Mouse (Mus musculus) midbrain, postnatal 0 days (tissue): ENCODE data around the gene Paqr8. TPM values are rescaled to one million over a fixed set of nuclear protein-coding genes. Genes with fewer than 3 reads are reported as not detected.

Experiments
- ATAC-seq: fragments of 200-750 bp; cut with Nextera tagmentation; 2 replicates; pipeline ENCODE4 v1.8.0; 2017; ENCODE audit warnings: moderate number of reproducible peaks, mild to moderate bottlenecking, moderate TSS enrichment, moderate library complexity; ENCODE audit not compliant: low FRiP score
- DNase-seq: peaks from one replicate; pipeline ENCODE4 v3.0.0-alpha.2; 2015; ENCODE audit warnings: low spot score
- H3K27ac ChIP-seq: fragments of 300-500 bp; sonication (generic); 2 replicates; pipeline ENCODE4 v1.5.1; 2014; ENCODE audit warnings: low read depth, mild to moderate bottlenecking, low read length, mixed read lengths
- H3K27me3 ChIP-seq: fragments of 300-500 bp; sonication (generic); 2 replicates; pipeline ENCODE4 v1.6.1; 2014; ENCODE audit warnings: low read length, control low read depth, mixed read lengths; ENCODE audit not compliant: insufficient read depth
- H3K36me3 ChIP-seq: fragments of 300-500 bp; sonication (generic); 2 replicates; pipeline ENCODE4 v1.6.1; 2014; ENCODE audit warnings: low read length, control low read depth, mixed read lengths; ENCODE audit not compliant: insufficient read depth
- H3K4me1 ChIP-seq: fragments of 300-500 bp; sonication (generic); 2 replicates; pipeline ENCODE4 v1.6.1; 2014; ENCODE audit warnings: mild to moderate bottlenecking, control low read depth, antibody characterized with exemption, low read length, mixed read lengths; ENCODE audit not compliant: insufficient read depth
- H3K4me2 ChIP-seq: fragments of 300-500 bp; sonication (generic); 2 replicates; pipeline ENCODE4 v1.6.1; 2014; ENCODE audit warnings: low read depth, mild to moderate bottlenecking, low read length, mixed read lengths; ENCODE audit not compliant: poor library complexity, severe bottlenecking
- H3K4me3 ChIP-seq: fragments of 300-500 bp; sonication (generic); 2 replicates; pipeline ENCODE4 v1.5.1; 2014; ENCODE audit warnings: low read depth, mild to moderate bottlenecking, low read length, moderate library complexity
- H3K9ac ChIP-seq: fragments of 300-500 bp; sonication (generic); replicated peaks from 2 replicates; pipeline ENCODE4 v1.6.1; 2014; ENCODE audit warnings: mild to moderate bottlenecking, low read length, moderate library complexity, mixed read lengths; ENCODE audit not compliant: poor library complexity, severe bottlenecking
- H3K9me3 ChIP-seq: fragments of 300-500 bp; sonication (generic); 2 replicates; pipeline ENCODE4 v1.6.1; 2016; ENCODE audit warnings: low read length, control low read depth
- CTCF ChIP-seq: IDR thresholded peaks from 2 replicates; pipeline ENCODE4 v1.5.1; 2016; ENCODE audit warnings: antibody characterized with exemption, mild to moderate bottlenecking
- WGBS: fragments of 180-500 bp; shearing (Covaris S2); extraction: QIAGEN DNeasy Blood & Tissue Kit; methylation state at CpG from one replicate; pipeline ENCODE4 v1.1.7; 2014; 5-methylcytosine and 5-hydroxymethylcytosine counted together
- polyA plus RNA-seq: library from polyadenylated mRNA; unstranded; fragments of >200 nt; fragmentation: Nextera tagmentation; extraction: Ambion mirVana; gene quantifications from 2 replicates; pipeline ENCODE4 v1.2.1, GENCODE M21; 2015
- total RNA-seq: library from RNA; depleted of rRNA; stranded (reverse); fragments of >200 nt; gene quantifications from 2 replicates; pipeline ENCODE4 v1.2.3, GENCODE M21; 2014

Gene Paqr8
- total and polyA plus RNA-seq, 2 experiments from 2014 or later, result 32.5 to 144 TPM

DNA sequence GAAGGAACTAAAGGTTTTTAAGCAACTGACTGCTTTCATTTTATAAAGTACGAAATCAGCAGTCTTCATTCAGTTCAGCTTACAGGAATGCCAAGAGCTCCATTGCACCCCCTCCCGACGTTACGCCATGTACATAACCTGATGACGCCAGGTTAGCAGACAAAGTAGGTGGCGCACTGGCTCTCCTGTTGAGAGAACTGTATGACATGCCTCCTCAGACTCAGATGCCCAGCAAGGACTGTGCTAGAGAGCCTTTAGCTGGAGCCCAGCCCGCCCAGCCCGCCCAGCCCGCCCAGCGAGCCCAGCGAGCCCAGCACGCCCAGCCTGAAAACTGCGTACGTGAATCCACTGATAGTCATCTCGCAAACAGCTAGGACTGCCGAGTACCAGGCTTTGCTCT, 49.7 kb downstream of the Paqr8 start:
- 64% methylated on average over 16 of the region's 16 CpGs for WGBS
- Histone ChIP-seq H3K36me3 (peaks cover 11% of the 10 kb centered on the region; the same call in 1 of the 2 replicates), H3K27ac (no peak overlapping the region), H3K9me3 (no peaks in the 10 kb centered on the region), H3K4me3 (no peak overlapping the region), H3K9ac (no peak overlapping the region), H3K4me1 (no peaks in the 10 kb centered on the region), H3K4me2 (no peak overlapping the region), H3K27me3 (no peaks in the 10 kb centered on the region)
- ATAC-seq (0 out of 2 replicates have a peak, but pooled peaks have one; percentile 14), DNase-seq (no peak)
- peak; percentile 20; the same call in 1 of the 2 replicates for TF ChIP-seq CTCF

DNA sequence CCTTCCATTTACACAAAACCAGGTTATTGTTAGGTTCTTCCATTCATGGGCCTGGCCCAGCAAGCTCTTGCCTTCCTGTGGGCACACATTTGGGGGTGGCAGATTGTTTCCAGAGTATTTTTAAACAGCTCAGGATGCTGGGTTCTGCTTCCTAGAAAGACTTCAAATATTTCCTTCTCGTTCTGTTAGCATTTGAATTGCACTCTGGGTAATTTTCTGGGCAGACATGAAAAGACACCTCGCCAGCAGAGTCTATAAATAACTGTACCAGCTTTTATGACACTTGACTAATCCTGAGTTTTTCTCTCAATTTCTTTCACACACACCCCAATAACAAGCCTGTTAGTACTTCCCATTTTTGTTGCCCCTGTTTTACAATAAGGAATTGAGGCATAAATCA, 50.9 kb downstream of the Paqr8 start:
- no peak overlapping the region for H3K27ac ChIP-seq
- peaks cover 7% of the 10 kb centered on the region; the same call in 1 of the 2 replicates for H3K36me3 ChIP-seq
- no peak for DNase-seq
- TF ChIP-seq CTCF, result no peak
- H3K4me1 ChIP-seq, result no peaks in the 10 kb centered on the region
- no peak overlapping the region for H3K4me2 ChIP-seq
- no peak for ATAC-seq
- H3K4me3 ChIP-seq, result no peak overlapping the region
- no peaks in the 10 kb centered on the region for H3K27me3 ChIP-seq
- no peaks in the 10 kb centered on the region for H3K9me3 ChIP-seq
- 57% methylated on average over 2 of the region's 2 CpGs for WGBS
- H3K9ac ChIP-seq, result no peak overlapping the region

GRCm38 (mm10) chr1:20941857-20942256, 51.5 kb downstream of the Paqr8 start:
- WGBS, result 86% methylated on average over 7 of the region's 7 CpGs
- Histone ChIP-seq H3K9me3 (no peaks in the 10 kb centered on the region), H3K27ac (no peak overlapping the region), H3K4me2 (no peak overlapping the region), H3K9ac (no peak overlapping the region), H3K4me3 (no peak overlapping the region), H3K36me3 (0 out of 2 replicates have a peak, but pooled peaks cover 2% of the 10 kb centered on the region), H3K27me3 (no peaks in the 10 kb centered on the region), H3K4me1 (no peaks in the 10 kb centered on the region)
- DNase-seq (no peak), ATAC-seq (no peak)
- TF ChIP-seq CTCF, result no peak

DNA sequence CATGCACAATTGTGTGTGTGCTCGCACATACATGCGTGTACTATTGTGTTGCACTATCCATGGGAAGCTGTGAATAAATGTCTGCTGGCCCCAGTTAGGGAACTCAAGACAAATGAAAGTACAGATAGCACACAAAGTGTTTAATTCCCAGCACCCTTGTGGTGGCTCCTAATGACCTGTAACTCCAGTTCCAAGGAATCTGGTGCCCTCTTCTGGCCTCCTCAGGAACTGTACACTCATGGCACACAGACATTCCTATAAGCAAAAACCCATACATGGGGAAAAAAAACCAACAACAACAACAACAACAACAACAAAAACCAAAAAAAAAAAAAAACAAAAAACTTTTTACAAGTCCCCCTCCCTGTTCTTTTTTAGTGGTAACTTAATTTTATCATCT, 52.6 kb downstream of the Paqr8 start:
- no peak overlapping the region for H3K4me3 ChIP-seq
- no peaks in the 10 kb centered on the region for H3K4me1 ChIP-seq
- H3K36me3 ChIP-seq, result no peaks in the 10 kb centered on the region
- DNase-seq, result no peak
- TF ChIP-seq CTCF, result peak; percentile 29; the same call in 1 of the 2 replicates
- no peaks in the 10 kb centered on the region for H3K9me3 ChIP-seq
- no peak overlapping the region for H3K4me2 ChIP-seq
- H3K9ac ChIP-seq, result no peak overlapping the region
- 98% methylated on average over 2 of the region's 2 CpGs for WGBS
- H3K27ac ChIP-seq, result no peak overlapping the region
- ATAC-seq, result 0 out of 2 replicates have a peak, but pooled peaks have one; percentile 10
- H3K27me3 ChIP-seq, result no peaks in the 10 kb centered on the region

DNA sequence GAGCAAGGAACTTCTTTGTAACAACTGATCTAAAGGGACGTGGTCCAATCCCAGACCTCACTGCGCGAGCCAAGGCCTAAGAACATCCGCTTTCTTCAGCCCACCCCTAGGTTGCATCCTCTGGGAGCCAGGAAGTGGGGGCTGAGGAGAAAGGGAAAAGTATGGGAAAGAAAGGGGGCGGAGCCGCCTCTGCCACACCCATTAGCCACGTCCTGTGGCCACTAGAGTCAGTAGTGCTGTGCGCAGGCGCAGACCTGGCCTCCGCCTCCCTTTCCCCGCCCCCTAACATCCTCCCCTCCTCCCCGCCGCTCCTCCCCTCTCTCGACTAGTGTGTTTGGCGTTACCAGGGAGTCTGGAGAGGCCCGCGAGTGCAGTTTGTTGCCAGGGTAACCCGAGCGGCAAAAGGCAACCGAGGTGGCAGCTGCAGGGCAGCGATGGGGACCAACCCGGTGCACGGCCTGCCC, 60.9 kb downstream of the Paqr8 start, which contains the start of gene Efhc1:
Gene Efhc1, plus strand, starts transcription at position 327 of the 464 bp plus-strand sequence.
- H3K36me3 ChIP-seq, result no peaks in the 10 kb centered on the region
- H3K27ac ChIP-seq, result peak within 1 kb of the TSS; percentile 81
- WGBS, result 2% methylated on average over 22 of the region's 23 CpGs
- DNase-seq (peak; percentile 97), ATAC-seq (peak; percentile 98)
- H3K4me1 ChIP-seq, result no peaks in the 10 kb centered on the region
- H3K4me2 ChIP-seq, result peak within 1 kb of the TSS; percentile 73
- no peaks in the 10 kb centered on the region for H3K27me3 ChIP-seq
- H3K9ac ChIP-seq, result peak within 1 kb of the TSS; percentile 72
- peak; percentile 13; the same call in 1 of the 2 replicates for TF ChIP-seq CTCF
- H3K4me3 ChIP-seq, result peak within 1 kb of the TSS; percentile 50
- no peaks in the 10 kb centered on the region for H3K9me3 ChIP-seq

DNA sequence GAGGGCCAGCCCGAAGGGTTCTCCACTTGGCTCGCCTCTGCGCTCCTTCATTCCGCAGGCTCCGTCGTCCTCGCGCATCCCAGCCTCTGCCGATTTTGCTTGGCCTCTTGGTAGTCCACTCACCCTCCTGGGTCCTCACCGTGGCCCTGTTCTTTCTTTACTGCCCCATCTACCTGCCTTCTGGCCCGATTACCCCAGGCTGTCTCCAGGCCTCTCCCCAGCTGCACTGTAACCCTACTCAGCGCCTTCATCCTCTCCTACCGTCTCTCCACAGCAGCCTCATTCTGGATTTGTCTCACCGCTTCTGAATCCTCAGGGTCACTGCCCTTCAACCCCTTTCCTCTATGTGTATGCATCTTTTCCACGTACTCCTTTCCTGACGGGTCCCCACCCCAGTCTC, 61.4 kb downstream of the Paqr8 start:
- H3K4me3 ChIP-seq, result peak overlapping the region; percentile 50
- no peak for DNase-seq
- no peaks in the 10 kb centered on the region for H3K4me1 ChIP-seq
- ATAC-seq, result peak; percentile 49
- H3K4me2 ChIP-seq, result peak overlapping the region; percentile 73
- H3K9me3 ChIP-seq, result no peaks in the 10 kb centered on the region
- WGBS, result 1% methylated on average over 16 of the region's 16 CpGs
- no peaks in the 10 kb centered on the region for H3K36me3 ChIP-seq
- H3K9ac ChIP-seq, result peak overlapping the region; percentile 72
- H3K27me3 ChIP-seq, result no peaks in the 10 kb centered on the region
- TF ChIP-seq CTCF, result no peak
- H3K27ac ChIP-seq, result peak overlapping the region; percentile 81
